Mouse (Mus musculus) midbrain, embryonic 16.5 days (tissue): Measurements from ENCODE around the gene Gab1. TPM values are rescaled to one million over a fixed set of nuclear protein-coding genes. Genes with fewer than 3 reads are reported as not detected.

Experiments used
- ATAC-seq: fragments of 200-750 bp; cut with Nextera tagmentation; 2 replicates; pipeline ENCODE4 v1.8.0; 2017; ENCODE audit warnings: moderate TSS enrichment
- H3K27ac ChIP-seq: fragments of 300-500 bp; sonication (generic); 2 replicates; pipeline ENCODE4 v1.5.1; 2014; ENCODE audit warnings: mild to moderate bottlenecking, low read length, mixed read lengths
- H3K27me3 ChIP-seq: fragments of 300-500 bp; sonication (generic); 2 replicates; pipeline ENCODE4 v1.6.1; 2014; ENCODE audit warnings: low read depth, low read length, mixed read lengths; ENCODE audit not compliant: control insufficient read depth, insufficient read depth
- H3K36me3 ChIP-seq: fragments of 300-500 bp; sonication (generic); 2 replicates; pipeline ENCODE4 v1.6.1; 2014; ENCODE audit warnings: mild to moderate bottlenecking, low read length, moderate library complexity, mixed read lengths; ENCODE audit not compliant: control insufficient read depth, insufficient read depth
- H3K4me1 ChIP-seq: fragments of 300-500 bp; sonication (generic); 2 replicates; pipeline ENCODE4 v1.6.1; 2014; ENCODE audit warnings: mild to moderate bottlenecking, low read length, mixed read lengths; ENCODE audit not compliant: control insufficient read depth, insufficient read depth
- H3K4me2 ChIP-seq: fragments of 300-500 bp; sonication (generic); 2 replicates; pipeline ENCODE4 v1.6.1; 2014; ENCODE audit warnings: mild to moderate bottlenecking, low read length, mixed read lengths
- H3K4me3 ChIP-seq: fragments of 300-500 bp; sonication (generic); 2 replicates; pipeline ENCODE4 v1.5.1; 2014; ENCODE audit warnings: low read depth, mild to moderate bottlenecking, low read length, moderate library complexity, mixed read lengths
- H3K9ac ChIP-seq: fragments of 300-500 bp; sonication (generic); 2 replicates; pipeline ENCODE4 v1.6.1; 2014; ENCODE audit warnings: low read depth, low read length, mixed read lengths
- H3K9me3 ChIP-seq: fragments of 300-500 bp; sonication (generic); replicated peaks from 2 replicates; pipeline ENCODE4 v1.6.1; 2014; ENCODE audit warnings: mild to moderate bottlenecking, low read length, mixed read lengths; ENCODE audit not compliant: control insufficient read depth, poor library complexity, severe bottlenecking
- WGBS: fragments of 180-500 bp; shearing (Covaris S2); extraction: QIAGEN DNeasy Blood & Tissue Kit; methylation state at CpG from one replicate; pipeline ENCODE4 v1.1.7; 2014; 5-methylcytosine and 5-hydroxymethylcytosine counted together
- polyA plus RNA-seq: library from polyadenylated mRNA; unstranded; fragments of >200 nt; fragmentation: Nextera tagmentation; extraction: Ambion mirVana; gene quantifications from 2 replicates; pipeline ENCODE4 v1.2.1, GENCODE M21; 2015

Gene Gab1
- polyA plus RNA-seq, 1 experiment from 2014 or later: 7.6 TPM

GRCm38 (mm10) chr8:80738046-80738387, 142.3 kb downstream of the Gab1 start:
- Histone ChIP-seq H3K27ac (peak overlapping the region; percentile 95), H3K4me2 (peak overlapping the region; percentile 95), H3K9ac (peak overlapping the region; percentile 87), H3K27me3 (no peaks in the 10 kb centered on the region), H3K36me3 (peaks cover 7% of the 10 kb centered on the region; the same call in 1 of the 2 replicates), H3K4me1 (peaks cover 9% of the 10 kb centered on the region), H3K4me3 (peak overlapping the region; percentile 84), H3K9me3 (no peaks in the 10 kb centered on the region)
- 0% methylated on average over 5 of the region's 5 CpGs for WGBS
- ATAC-seq: no peak

DNA sequence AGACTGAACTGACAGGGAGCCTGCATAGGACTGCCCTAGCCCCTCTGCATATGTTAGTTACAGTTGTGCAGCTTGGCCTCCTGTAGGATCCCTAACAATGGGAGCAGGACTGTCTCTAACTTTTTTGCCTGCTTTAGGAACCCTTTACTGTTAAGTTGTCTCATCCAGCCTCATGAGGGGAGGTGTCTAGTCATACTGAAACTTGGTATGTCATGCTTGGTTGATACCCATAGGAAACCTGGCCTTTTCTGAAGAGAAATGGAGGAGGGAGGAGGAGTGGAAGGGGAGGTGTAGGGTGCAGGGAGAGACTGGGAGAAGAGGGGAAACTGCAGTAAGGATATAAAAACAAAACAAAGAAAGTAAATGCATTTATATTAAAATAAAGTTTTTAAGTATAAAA, 148.0 kb downstream of the Gab1 start:
- ATAC-seq: no peak
- Histone ChIP-seq H3K9me3 (no peaks in the 10 kb centered on the region), H3K4me2 (no peak overlapping the region), H3K4me1 (peaks cover 2% of the 10 kb centered on the region; the same call in 1 of the 2 replicates), H3K27ac (no peak overlapping the region), H3K4me3 (no peak overlapping the region), H3K9ac (no peak overlapping the region), H3K27me3 (no peaks in the 10 kb centered on the region), H3K36me3 (peaks cover 18% of the 10 kb centered on the region)

DNA sequence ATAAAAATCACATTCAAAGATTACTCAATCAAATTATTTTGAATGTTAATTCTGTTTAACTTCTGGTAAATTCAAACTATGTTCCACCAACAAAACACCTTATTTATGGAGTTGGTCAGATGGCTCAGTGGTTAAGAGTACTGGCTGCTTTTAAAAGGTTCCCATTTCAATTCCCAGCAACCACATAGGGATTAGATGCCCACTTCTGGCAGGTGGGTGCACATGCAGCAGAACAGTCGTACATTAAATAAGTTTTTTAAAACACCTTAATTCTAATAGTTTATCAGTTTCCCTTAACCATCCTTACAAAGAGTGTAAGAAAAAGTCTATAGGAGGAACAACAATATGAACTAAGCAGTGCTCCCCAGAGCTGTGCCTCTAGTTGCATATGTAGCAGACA, 165.9 kb downstream of the Gab1 start:
- Histone ChIP-seq H3K27ac (no peak overlapping the region), H3K4me2 (no peak overlapping the region), H3K4me3 (no peak overlapping the region), H3K27me3 (no peaks in the 10 kb centered on the region), H3K9me3 (no peaks in the 10 kb centered on the region), H3K4me1 (no peaks in the 10 kb centered on the region), H3K36me3 (peaks cover 26% of the 10 kb centered on the region), H3K9ac (no peak overlapping the region)
- ATAC-seq: no peak
- 88% methylated on average over 1 of the region's 1 CpGs for WGBS

Other genes with a start within 250 kb of the Gab1 start
- 32.8 and 43.2 TPM in 2 replicates for gene Smarca5, start 141.0 kb downstream of the Gab1 start, polyA plus RNA-seq
- gene Usp38, start 134.4 kb upstream of the Gab1 start, polyA plus RNA-seq: 16.5 and 19.0 TPM in 2 replicates